Mouse (Mus musculus): ENCODE measurements around the gene Dpysl4. TPM values are rescaled to one million over a fixed set of nuclear protein-coding genes. Genes with fewer than 3 reads are reported as not detected.

The Dpysl4 gene
- polyA plus RNA-seq, 1 experiment = 127 TPM

DNA sequence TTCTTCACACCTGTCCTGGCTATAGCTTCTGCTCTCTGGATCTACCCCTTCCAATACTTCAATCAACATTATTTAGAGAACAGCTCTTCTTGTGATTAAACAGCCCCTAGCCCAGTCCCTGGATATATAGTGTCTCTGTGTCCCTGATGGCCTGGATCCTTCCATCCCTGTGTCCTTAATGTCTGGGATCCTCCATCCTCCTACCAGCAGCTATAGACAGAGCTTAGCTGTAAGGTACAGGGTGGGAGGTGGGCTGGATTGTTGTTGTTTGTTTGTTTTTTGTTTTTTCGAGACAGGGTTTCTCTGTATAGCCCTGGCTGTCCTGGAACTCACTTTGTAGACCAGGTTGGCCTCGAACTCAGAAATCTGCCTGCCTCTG lies 34.0 kb downstream of the Dpysl4 start:
- Histone ChIP-seq H3K4me1 (ENCODE audit: control insufficient read depth, insufficient read depth, low read length) (no peaks in the 10 kb centered on the region), H3K27me3 (ENCODE audit: control insufficient read depth, insufficient read depth, low read length) (no peaks in the 10 kb centered on the region), H3K4me3 (replicated peaks; ENCODE audit: insufficient read depth, low read depth, low read length) (no peak overlapping the region), H3K27ac (ENCODE audit: insufficient read depth, low read length) (no peak overlapping the region)
- no peak for DNase-seq
- 64% methylated on average over 2 of the region's 2 CpGs for WGBS
- TF ChIP-seq POLR2A (IDR thresholded peaks at IDR 0.05; ENCODE audit: borderline replicate concordance, insufficient read depth, low read length) (no peak), CTCF (IDR thresholded peaks at IDR 0.05; ENCODE audit: borderline replicate concordance, insufficient read depth, low read depth, low read length) (no peak)

DNA sequence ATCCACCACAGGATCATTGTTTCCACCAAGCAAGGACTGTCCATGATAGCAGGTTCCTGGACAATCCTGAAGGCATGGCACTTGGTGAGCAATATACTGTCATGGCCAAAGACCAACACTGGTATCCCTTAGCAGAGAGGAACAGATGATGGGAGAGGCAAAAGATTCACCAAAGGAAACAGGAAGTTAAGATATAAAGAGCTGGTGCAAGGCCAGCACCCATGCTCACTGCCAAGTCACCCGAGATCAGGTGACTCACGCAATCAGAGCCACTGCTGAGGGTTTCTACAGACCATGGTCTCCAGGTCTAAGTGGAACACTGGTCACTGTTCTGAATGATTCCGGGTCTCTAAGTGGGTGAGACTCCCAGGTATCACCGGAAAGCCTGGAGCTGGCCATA lies 40.1 kb downstream of the Dpysl4 start:
- no peak for DNase-seq
- Histone ChIP-seq H3K27me3 (ENCODE audit: control insufficient read depth, insufficient read depth, low read length) (no peaks in the 10 kb centered on the region), H3K4me3 (replicated peaks; ENCODE audit: insufficient read depth, low read depth, low read length) (no peak overlapping the region), H3K27ac (ENCODE audit: insufficient read depth, low read length) (no peak overlapping the region), H3K4me1 (ENCODE audit: control insufficient read depth, insufficient read depth, low read length) (no peaks in the 10 kb centered on the region)
- 89% methylated on average over 4 of the region's 4 CpGs for WGBS
- TF ChIP-seq POLR2A (IDR thresholded peaks at IDR 0.05; ENCODE audit: borderline replicate concordance, insufficient read depth, low read length) (no peak), CTCF (IDR thresholded peaks at IDR 0.05; ENCODE audit: borderline replicate concordance, insufficient read depth, low read depth, low read length) (no peak)

DNA sequence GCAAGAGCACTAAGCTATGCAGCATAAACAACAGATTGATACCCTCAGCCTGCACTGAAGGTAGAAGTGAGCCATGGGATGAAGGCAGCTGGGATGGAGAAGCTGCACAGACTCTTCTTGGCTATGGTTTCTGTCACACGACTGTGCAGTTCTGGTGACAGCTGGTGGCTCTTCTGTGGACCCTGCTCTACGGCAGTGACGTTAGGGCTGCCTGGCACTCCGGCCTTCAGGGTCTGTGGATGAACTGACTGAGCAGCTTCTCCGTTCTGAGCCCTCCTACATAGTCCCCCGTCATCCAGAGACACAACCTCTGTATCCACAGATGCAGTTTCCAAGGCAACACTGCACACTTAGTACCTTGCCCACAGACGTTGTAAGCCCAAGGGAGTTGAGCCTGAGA lies 40.7 kb downstream of the Dpysl4 start:
- H3K4me3 ChIP-seq (replicated peaks; ENCODE audit: insufficient read depth, low read depth, low read length) = no peak overlapping the region
- no peak for TF ChIP-seq CTCF (IDR thresholded peaks at IDR 0.05; ENCODE audit: borderline replicate concordance, insufficient read depth, low read depth, low read length)
- TF ChIP-seq POLR2A (IDR thresholded peaks at IDR 0.05; ENCODE audit: borderline replicate concordance, insufficient read depth, low read length) = no peak
- no peak overlapping the region for H3K27ac ChIP-seq (ENCODE audit: insufficient read depth, low read length)
- H3K27me3 ChIP-seq (ENCODE audit: control insufficient read depth, insufficient read depth, low read length) = no peaks in the 10 kb centered on the region
- H3K4me1 ChIP-seq (ENCODE audit: control insufficient read depth, insufficient read depth, low read length) = no peaks in the 10 kb centered on the region
- 37% methylated on average over 7 of the region's 7 CpGs for WGBS
- DNase-seq = no peak

DNA sequence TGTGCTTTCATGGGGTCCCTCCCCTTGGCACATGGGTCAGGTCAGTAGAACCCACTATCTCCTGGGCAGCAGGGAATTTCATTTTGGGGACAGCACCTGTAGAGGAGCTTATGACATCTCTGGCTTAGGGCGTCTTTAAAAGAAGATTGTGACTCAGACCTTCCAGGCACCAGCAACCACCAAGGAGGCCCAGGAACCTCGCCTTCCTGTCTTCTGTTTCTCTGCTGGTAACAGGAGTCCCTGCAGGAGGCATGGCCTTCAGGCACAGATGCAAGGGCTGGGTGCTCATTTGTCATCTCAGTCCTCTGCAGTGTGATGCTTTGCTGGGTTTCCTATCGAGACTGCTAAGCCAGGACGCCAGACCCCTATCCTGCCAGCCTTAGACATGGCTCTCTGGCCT lies 43.2 kb downstream of the Dpysl4 start:
- WGBS = 97% methylated on average over 4 of the region's 4 CpGs
- DNase-seq = no peak

DNA sequence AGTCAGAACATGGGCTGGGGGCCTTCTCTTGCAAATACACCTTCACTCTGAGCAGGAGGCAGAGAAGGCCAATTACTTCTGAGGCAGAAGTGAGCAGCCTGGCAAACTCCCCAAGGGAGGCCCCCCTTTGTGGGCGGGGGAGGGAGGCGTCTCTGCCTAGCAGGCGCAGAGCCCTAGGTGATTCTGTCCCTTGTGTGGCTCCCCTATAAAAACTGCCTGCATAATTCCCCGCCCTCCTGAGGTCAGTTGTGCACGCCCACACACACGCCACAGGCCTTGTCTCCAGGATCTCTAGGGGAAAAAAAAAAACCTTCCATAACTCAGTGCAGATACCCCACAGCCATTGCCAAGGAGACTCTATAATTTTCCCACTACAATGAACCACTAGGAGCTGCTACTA lies 44.6 kb downstream of the Dpysl4 start:
- 73% methylated on average over 6 of the region's 6 CpGs for WGBS
- Histone ChIP-seq H3K4me3 (replicated peaks; ENCODE audit: insufficient read depth, low read depth, low read length) (no peak overlapping the region), H3K4me1 (ENCODE audit: control insufficient read depth, insufficient read depth, low read length) (peaks cover 11% of the 10 kb centered on the region), H3K27ac (ENCODE audit: insufficient read depth, low read length) (no peak overlapping the region), H3K27me3 (ENCODE audit: control insufficient read depth, insufficient read depth, low read length) (no peaks in the 10 kb centered on the region)
- TF ChIP-seq CTCF (IDR thresholded peaks at IDR 0.05; ENCODE audit: borderline replicate concordance, insufficient read depth, low read depth, low read length) = no peak
- no peak for TF ChIP-seq POLR2A (IDR thresholded peaks at IDR 0.05; ENCODE audit: borderline replicate concordance, insufficient read depth, low read length)
- no peak for DNase-seq

More for the DNA sequence above, 43.2 kb downstream of the Dpysl4 start:
- Histone ChIP-seq H3K27me3 (ENCODE audit: control insufficient read depth, insufficient read depth, low read length) (no peaks in the 10 kb centered on the region), H3K4me3 (replicated peaks; ENCODE audit: insufficient read depth, low read depth, low read length) (no peak overlapping the region), H3K4me1 (ENCODE audit: control insufficient read depth, insufficient read depth, low read length) (peaks cover 6% of the 10 kb centered on the region), H3K27ac (ENCODE audit: insufficient read depth, low read length) (no peak overlapping the region)
- no peak for TF ChIP-seq POLR2A (IDR thresholded peaks at IDR 0.05; ENCODE audit: borderline replicate concordance, insufficient read depth, low read length)
- no peak for TF ChIP-seq CTCF (IDR thresholded peaks at IDR 0.05; ENCODE audit: borderline replicate concordance, insufficient read depth, low read depth, low read length)

DNA sequence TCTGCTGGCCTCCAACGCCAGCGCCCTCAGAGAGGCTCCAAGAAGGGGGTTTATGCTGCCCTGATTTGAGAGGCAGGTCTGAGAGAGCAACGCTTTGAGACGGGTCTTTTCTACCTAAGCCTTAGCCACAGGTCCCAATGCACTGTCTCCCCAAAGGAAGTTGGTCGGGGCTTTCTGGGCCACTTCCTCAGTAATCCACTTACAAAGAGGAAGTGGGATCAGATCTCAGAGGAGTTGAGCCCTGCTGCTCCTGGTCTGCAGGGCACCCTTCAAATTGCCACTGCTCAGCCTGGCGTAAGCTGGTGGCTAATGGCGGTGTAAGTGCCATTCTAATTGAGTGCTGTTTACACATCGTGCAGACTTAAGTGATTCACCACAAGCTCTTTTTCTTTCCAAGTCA lies 45.7 kb downstream of the Dpysl4 start:
- WGBS = 88% methylated on average over 8 of the region's 8 CpGs
- TF ChIP-seq POLR2A (IDR thresholded peaks at IDR 0.05; ENCODE audit: borderline replicate concordance, insufficient read depth, low read length) (no peak), CTCF (IDR thresholded peaks at IDR 0.05; ENCODE audit: borderline replicate concordance, insufficient read depth, low read depth, low read length) (no peak)
- Histone ChIP-seq H3K4me1 (ENCODE audit: control insufficient read depth, insufficient read depth, low read length) (peaks cover 15% of the 10 kb centered on the region), H3K4me3 (replicated peaks; ENCODE audit: insufficient read depth, low read depth, low read length) (no peak overlapping the region), H3K27ac (ENCODE audit: insufficient read depth, low read length) (no peak overlapping the region), H3K27me3 (ENCODE audit: control insufficient read depth, insufficient read depth, low read length) (no peaks in the 10 kb centered on the region)
- DNase-seq = no peak

DNA sequence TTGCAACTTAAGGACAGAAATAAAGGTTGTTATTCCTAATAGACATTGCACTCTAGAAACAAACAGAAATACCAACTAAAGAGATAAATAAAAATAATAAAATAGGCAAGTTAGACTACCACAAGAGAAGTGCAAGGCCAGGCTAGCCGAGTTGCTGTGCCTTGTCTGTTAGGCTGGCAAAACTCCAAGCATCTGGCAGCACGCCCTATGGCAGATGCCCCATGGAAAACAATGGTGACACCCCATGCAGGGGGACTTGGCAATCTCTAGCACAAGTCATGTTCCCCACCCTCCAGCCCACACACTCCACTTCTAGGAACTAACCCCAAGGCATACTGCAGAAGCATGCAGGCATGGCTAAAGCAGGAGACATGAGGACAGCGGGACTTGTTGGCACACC lies 47.6 kb downstream of the Dpysl4 start:
- H3K4me3 ChIP-seq (replicated peaks; ENCODE audit: insufficient read depth, low read depth, low read length) = no peak overlapping the region
- 29% methylated on average over 3 of the region's 3 CpGs for WGBS
- no peaks in the 10 kb centered on the region for H3K27me3 ChIP-seq (ENCODE audit: control insufficient read depth, insufficient read depth, low read length)
- peak; percentile 78 to 80 for DNase-seq
- TF ChIP-seq POLR2A (IDR thresholded peaks at IDR 0.05; ENCODE audit: borderline replicate concordance, insufficient read depth, low read length) (no peak), CTCF (IDR thresholded peaks at IDR 0.05; ENCODE audit: borderline replicate concordance, insufficient read depth, low read depth, low read length) (no peak)
- H3K4me1 ChIP-seq (ENCODE audit: control insufficient read depth, insufficient read depth, low read length) = peaks cover 15% of the 10 kb centered on the region
- no peak overlapping the region for H3K27ac ChIP-seq (ENCODE audit: insufficient read depth, low read length)

DNA sequence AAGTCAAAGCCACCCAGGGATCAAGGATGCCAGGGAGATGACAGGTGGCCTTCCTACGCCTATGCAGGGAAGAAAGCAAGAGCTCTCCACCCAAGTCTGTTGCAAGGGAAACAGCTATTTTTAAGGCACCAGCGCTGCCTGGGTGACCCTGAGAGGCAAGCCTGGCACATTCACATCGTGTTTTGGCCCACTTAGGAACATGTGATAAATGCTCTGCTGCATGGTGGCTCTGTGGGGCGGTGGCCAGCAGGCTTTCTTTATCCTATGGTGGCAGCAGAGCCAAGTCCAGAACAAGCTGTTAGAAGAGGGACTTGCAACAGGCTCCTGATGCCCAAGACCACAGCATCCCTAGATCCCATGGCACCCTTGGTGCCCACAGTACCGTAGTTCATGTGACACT lies 49.4 kb downstream of the Dpysl4 start:
- H3K27ac ChIP-seq (ENCODE audit: insufficient read depth, low read length) = no peak overlapping the region
- no peak overlapping the region for H3K4me3 ChIP-seq (replicated peaks; ENCODE audit: insufficient read depth, low read depth, low read length)
- DNase-seq = no peak
- TF ChIP-seq CTCF (IDR thresholded peaks at IDR 0.05; ENCODE audit: borderline replicate concordance, insufficient read depth, low read depth, low read length) = no peak
- no peak for TF ChIP-seq POLR2A (IDR thresholded peaks at IDR 0.05; ENCODE audit: borderline replicate concordance, insufficient read depth, low read length)
- 43% methylated on average over 5 of the region's 5 CpGs for WGBS
- peaks cover 15% of the 10 kb centered on the region for H3K4me1 ChIP-seq (ENCODE audit: control insufficient read depth, insufficient read depth, low read length)
- no peaks in the 10 kb centered on the region for H3K27me3 ChIP-seq (ENCODE audit: control insufficient read depth, insufficient read depth, low read length)
